Mouse (Mus musculus) left cerebral cortex, adult 9 months (tissue): ENCODE results near the gene Prr5l.

Experiments used
- DNase-seq, 2 experiments: peaks; one replicate each; pipeline ENCODE4 v3.0.0; 2022; ENCODE audit warnings: low spot score in 2 of 2

Prr5l gene

DNA sequence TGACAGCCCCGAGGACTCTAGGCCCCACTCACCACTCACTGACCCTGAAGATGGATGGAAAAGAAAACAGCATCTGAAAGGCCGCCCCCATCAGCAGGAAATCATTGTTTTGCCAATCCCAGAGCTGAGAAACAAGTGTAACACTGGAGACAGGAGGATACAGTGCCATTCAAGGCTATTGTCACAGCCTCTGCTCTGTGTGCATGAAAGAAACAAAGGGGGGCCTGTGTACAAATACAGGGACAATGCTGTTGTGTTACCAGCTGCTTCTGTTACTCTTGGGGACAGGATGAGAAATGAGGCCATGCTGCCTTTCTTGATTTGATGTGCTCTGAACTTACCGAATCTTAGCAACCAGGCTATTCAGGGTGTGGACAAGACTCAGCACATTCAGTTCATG is at the start of gene Prr5l:
Prr5l (minus strand) TSS at position 30 of the 400 bp plus-strand sequence.
- peak in 1 of 2 experiments; percentile 34 for DNase-seq

DNA sequence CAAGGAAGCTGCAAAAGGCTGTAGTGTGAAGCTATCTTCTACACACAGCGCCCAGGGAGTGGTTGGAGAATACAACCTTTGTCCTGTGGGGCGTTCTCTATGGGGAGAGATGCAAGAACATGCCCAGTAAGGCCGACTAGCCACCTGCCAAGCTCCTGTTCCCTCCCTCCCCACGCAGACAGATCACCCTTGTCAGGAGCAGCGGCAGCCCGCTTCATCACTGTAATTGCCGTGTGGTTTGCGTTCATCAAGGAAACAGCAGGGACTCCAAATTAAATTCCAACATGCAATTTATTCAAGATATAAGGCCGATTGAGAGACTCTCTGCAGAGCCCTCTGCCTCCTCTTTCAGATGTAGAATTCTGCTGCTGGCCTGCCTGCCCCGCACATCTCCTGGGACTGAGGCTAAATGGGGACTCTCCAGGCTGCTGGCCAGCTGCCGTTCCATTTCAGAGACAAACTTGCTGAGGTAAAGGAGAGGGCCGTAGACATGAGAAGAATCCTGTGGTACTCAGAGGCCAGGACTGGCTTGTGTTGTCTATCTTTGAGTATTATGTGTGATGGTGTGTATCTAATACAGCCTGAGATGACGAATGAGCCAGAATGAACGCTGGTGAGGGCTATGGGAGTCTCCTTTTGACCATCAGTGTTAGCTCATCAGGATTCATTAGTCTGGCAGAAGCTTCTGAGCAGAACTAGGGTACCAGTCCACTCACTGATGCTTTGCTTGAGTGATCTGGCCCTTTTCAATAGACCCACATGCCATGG is 49.5 kb upstream of the Prr5l start:
- no peak for DNase-seq

DNA sequence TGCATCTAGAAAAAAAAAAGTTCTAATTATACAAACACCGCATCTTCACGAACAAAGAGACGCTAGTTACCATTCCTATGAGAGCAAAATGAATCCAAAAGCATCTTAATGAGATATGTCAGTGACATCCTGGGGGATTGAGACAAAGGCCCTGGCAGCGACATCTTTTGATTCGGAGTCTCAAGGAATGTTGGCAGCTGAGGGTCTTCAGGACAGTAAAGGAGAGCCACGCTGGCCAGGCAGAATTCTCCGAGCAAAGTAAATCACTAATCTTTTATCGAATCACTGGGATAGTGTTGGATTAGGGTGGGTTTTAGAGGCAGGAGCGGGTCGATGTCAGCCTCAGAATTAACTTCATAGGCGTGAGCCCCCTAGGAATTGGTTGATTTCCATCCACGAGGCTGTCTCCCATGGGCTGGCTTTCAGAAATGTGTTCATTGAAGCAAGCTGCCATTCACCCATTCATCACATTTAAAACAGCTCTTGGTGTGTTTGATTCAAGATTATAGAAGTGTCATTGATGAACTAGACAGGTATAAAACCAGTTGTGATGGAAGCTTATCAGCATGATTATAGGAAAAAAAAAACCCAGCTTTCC is 42.9 kb upstream of the Prr5l start:
- no peak for DNase-seq

DNA sequence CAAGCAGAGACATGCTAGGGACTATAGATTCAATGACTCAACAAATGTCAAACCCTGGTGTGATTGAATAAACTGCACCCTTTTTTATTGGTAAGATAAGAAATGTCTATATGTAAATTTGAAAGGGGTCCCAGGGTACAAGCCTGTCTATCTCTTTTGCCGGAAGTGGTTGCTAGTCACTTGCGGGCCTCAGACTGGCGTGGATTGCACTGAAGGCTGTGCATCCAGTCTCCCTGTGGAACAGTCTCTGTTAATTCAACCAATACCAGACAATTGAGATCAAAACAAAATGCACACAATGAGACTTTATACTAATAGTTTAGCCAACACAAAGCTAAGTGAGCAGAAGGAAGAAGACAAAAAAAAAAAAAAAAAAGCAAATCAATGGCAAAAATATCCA is 42.4 kb upstream of the Prr5l start:
- no peak for DNase-seq

DNA sequence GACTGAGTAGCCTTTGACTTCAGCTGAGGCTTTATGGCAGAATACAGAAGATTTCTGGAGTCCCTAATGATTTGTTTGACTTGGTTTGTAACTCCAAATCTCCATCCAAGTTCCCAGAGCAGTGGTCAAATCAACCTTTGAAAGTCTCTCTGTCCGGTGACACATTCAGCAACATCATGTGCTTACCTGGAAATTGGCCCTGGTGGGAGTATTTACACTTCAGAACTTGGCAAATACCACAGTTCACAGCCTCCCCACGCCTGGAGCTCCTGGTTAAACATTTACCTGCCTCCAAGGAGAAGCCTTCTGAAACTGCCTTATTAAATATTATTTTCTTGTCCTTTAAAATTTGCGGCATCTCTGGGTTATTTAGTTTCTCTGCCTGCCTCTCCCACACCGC is 40.4 kb upstream of the Prr5l start:
- no peak for DNase-seq

DNA sequence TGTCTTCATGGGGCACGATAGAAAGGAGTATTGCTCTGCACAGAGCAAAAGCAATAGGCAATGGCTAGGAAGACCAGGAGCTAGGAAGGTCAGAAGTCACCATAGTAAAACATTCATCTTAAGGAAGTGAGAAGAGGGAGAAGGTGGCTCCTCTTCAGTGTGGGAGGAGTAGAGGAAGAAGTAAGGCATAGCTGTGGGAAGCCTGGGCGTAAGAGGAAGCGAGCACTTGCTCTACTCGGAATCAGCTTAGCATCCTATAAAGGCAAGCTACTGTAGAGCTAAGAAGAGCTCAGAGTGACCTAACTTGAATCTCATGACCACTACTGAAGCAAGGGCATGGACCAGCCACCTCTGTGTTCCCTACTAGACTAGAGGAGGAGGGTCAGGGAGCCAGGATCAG is 39.5 kb upstream of the Prr5l start:
- DNase-seq: no peak

DNA sequence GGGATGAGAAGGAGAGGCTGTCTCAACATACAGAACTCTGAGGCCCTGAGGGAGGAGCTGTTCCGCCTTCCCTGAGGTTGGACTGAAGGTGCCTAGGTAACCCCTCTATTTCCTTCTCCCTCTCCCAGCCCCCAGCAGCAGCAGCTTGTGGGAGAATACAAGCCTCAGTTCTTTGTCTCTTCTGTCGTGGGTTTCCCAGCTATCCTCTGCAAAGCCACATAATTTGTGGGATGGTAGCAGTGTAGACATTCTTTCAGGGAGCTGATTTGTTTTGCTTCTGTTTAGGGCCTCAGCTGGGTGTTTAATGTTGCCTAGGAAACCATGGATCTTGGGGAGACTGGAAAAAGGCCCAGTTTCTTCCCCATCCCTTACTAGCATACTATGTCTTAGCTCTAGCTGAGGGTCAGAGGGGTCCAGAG is 37.3 kb upstream of the Prr5l start:
- DNase-seq: no peak

DNA sequence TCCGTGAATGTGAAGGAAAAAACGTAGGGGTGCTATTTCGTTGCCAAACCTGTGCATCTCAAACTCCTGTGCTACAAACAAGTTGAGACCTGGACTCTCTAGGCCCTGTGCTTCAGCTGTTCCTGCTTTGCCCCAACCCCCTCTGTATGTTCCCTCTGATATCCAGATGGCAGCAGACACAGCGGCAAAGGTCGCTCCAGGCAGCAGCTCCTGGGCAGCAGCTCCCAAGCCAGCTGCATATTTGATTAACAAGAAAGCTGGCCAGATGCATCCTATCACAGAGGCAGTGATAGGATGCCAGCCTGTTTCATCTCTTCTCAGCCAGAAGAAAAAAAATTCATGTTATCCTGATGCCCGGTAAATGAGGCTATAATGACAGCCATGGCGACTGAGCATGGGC is 35.7 kb upstream of the Prr5l start:
- no peak for DNase-seq

DNA sequence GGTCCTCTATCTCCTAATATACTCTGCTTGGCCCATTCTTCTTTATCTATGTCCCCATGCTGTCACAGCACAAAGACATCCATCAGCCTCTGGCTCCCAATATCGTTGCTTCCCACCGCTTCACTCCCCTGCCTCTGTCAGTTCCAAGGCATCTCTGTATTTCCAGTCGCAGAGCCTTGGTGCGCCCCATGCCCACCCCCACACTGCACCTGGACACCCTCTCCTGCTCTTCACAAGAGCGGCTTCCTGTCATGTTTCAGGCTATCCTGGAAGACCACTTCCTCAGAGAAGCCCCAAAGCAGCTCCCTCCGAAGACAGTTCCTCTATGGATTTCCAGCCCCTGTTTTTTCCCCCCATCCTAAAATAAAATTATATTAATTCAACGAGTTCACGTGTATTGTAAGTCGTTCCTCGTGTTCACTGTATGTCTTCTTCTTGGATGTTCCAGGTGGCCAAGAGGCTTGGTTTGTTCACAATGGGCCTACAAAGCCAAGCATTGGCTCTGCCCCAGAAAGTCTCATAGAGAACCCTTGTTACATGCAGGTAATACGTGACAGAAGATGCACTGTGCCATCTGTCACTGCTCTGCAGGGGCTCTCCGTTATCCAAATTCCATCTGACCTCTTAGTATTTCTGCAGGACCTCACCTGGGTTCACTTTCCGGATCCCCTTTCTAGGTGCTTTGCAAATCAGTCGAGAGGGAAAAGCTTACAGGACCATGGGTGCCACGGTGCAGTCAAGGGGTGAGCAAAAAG is 26.7 kb upstream of the Prr5l start:
- DNase-seq: no peak

DNA sequence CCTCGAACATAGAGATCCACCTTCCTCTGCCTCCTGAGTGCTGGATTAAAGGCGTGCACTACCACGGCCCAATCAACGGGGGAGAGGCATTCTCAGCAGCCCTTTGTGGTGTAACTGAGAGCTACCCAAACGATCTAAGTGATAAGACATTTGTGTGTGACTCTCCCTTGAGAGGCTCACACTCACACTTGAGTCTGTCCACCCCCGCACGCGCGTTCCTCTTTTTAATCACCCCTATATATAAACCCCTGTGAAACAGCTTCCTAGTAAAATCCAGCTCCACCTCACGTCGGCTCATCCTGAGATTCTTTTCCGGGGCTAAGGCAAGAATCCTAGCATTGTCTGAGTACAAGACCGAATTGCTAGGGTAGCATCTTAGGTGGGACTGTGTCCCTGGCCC is 25.9 kb upstream of the Prr5l start:
- peak; percentile 33 to 60 for DNase-seq

DNA sequence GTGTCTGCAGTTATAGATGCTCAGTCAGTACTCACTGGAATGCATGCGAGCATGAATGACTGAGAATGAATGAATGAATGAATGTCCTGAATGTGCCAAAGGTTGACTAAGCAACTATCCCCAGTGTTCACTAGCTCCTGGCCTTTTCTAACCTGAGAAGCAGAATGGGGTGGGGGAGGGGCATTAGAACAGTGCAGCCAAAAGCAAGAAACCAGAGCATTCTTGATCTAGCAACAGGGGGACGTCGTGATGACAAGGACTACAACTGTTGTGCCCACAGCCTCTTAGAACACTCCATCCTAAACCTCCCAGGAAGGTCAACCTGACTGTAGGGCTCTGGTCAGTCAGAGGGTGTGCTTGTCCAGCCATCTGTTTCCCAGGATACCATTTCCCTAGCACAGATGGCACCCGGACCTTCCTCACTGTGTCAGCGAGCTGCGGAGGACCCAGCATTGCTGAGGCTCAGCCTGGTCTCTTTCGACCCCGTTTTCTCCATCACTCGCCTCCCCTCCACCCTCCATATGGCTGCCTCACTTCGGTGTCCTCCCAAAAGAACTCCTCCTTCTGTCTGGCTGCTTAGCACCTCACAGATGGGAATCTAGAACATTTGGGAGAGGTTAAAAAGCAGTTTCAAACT is 24.7 kb upstream of the Prr5l start:
- DNase-seq: peak in 1 of 2 experiments; percentile 43

DNA sequence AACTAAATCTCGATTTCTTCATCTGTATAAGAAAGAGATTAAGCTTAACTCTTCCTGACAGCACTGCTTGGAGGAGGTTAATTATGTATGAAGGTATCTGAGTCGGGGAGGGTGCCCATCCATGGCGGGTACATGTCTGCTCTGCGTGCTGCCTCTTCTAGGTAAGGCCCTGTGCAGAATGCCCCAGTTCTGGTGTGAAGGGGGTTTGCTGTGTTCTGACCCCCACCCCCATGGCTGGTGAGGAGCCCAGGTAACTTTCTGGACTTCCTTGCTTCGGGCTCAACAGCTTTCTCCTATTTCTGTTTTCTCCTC is 23.5 kb upstream of the Prr5l start:
- no peak for DNase-seq

DNA sequence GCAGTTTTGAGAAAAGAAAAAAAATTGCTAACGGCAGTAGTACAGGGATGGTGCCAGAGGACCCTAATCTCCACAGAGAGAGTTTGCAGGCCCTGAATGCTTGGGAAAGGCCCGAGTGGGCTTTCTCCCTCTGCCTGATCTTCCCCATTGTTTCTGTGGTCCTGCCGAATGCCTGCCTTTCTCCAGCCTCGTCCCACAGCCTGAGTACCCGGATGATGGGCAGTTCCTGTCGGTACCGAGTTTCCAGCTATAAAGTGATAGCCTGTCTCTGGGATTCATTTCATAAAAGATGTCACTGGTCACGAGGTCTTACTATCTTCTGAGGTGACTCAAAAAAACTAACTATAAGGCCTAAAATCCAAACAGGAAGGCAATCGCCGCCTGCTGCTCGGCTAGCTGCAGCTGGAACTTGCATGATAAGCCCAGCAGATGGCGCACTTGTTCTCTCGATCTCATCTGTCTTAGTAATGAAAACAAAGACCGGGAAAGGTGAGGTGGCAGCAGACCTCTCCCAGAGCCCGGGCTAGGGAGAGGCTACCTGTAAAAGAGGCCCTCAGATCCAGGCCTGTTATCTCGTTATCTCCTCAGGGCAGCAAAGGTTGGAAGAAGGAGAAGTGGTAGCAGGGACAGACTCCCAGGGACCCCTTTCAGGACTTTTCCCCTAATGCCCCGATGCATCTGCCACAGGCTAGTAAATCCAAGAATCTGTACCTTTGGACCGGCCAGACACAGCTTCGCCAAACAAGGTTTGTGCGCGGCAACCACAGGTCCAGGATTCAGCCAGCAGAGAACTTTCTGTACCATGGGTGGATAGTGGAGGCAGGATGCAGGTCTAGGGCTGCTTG is 22.9 kb upstream of the Prr5l start:
- DNase-seq: peak; percentile 50 to 90

DNA sequence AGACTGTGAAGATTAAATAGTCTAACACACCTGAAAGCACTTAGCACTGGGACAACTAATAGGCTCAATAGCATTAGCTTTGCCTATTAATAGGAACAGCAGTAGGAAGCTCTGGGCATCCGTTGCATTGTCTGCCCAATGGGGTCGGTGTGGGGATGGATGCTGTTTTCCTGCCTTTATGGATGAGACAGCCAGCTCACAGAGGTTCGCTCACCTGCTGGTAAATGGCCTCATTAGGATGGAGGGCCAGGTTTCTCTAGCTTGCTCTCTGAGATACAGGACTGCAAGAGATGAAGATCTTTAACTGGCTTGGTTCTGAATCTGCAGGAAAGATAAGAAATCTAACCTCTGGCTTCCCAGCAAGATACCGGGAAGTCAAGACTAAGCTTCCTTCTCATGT is 19.4 kb upstream of the Prr5l start:
- no peak for DNase-seq

DNA sequence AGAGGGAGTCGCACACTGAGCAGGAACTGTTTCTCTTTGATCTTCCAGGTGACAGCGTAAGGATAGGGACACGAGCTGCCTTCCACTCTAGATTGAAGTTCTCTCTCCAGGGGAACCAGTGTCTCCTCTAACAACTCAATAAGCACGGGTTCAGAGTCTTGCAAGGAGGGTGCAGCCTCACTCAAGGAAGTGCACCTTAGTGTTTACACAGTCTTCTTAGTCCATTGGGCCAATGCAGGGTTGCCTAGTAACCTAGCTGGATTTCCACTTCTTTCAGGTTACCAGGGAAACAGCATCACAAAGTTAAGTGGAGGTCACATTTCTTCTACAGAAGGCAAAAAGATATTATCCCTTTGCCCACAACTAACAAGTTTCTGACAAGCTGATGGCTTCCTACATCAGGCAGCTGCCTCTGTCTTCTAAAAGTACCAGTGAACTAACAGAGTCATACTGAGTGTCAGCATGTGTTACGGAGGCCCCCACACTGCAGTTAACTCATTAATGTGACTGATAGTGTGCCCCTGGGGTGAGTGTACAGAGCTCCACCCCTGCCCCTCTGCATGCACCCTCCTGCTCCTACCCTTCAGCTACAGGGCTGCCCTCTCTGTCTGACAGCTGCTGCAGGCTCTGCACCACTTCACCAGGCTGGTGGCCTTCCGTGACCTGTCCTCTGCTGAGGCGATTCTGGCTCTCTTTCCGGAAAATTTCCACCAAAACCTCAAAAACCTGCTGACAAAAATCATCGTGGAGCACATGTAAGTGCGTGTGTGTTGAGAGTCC is 13.8 kb upstream of the Prr5l start:
- no peak for DNase-seq

DNA sequence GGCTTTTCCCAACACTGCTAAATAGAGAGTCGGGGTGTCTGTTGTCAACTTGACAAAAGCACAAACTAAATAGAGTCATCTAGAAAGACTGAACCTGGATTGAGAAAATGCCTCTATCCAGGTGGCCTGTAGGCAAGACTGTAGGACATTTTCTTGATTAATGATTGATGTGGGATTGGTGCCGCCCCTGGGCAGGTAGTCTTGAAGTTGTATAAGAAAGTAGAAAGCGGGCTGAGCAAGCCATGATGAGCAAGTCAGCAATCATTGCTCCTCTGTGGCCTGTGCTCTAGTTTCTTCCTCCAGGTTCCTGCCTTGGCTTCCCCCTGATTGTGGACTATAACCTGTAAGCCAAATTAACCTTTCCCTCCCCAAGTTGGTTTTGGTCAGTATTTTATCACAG is 11.3 kb upstream of the Prr5l start:
- DNase-seq: no peak

DNA sequence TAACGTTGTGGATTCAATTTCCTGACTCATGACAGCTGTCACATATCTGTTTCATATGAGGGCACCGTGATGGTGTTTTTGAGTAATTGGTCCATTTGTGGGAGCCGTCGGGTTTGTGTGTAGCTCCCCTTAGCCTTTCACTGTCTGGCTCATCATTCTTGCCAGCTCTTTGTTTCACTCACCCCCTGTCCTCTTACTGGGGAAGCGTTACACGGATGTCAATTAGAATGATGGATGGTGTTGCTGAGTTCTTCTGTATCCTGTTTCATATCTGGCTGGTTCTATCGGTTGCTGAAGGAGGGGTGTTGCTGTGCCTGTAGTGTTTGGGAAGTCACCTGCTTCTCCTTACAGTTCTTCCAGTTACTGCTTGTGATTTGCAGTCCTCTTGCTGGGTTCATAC is 8.3 kb upstream of the Prr5l start:
- no peak for DNase-seq

DNA sequence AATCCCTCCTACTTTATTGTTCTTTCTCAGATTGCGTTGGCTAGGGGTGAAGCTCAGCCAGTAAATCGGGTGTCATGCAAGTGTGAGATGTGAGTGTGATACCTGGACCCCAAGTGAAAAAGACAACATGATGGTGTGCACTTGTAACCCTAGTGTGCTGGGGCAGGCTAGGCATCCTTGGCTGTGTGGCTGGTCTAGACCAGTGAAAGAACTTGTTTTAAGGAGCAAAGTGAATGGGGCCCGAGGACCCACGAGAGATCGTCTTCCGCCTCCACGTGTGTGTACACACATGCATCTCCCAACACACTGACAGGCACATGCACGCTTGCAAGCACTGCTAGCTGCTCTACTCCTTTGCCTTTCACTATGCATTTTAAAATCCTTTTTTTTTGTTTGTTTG is 6.1 kb upstream of the Prr5l start:
- DNase-seq: no peak

DNA sequence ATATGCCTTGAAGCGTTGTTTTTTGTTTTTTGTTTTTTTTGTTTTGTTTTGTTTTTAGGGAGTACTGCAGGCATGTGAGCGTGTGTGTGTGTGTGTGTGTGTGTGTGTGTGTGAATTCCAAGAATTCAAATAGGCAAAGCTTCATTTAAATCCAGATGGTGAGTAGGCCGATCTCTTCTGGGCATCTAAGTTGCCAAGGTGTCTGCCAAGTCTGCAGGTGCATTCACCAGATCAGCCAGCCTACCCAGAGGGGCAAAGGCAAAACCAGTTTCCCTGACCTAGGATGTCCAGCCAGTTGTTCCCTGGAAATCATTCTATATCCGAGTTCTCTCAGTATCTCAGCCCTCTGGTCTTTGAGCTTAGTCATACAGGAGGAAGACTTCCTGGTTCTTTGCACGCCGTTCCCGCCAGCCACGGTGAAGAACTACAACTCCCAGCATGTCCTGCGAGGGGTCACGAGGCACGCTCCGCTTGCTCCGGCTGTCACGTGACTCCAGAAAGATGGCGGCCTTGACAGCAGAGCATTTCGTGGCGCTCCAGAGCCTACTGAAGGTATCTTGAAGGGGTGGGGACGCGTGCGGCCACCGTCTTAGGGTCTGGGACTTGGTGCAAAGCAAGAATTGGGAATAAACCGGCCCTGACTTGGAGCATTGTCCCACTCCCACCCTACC is 3.1 kb upstream of the Prr5l start, which contains the start of gene Commd9:
Commd9 (plus strand) TSS at position 480 of the 671 bp plus-strand sequence.
- peak; percentile 86 to 95 for DNase-seq

DNA sequence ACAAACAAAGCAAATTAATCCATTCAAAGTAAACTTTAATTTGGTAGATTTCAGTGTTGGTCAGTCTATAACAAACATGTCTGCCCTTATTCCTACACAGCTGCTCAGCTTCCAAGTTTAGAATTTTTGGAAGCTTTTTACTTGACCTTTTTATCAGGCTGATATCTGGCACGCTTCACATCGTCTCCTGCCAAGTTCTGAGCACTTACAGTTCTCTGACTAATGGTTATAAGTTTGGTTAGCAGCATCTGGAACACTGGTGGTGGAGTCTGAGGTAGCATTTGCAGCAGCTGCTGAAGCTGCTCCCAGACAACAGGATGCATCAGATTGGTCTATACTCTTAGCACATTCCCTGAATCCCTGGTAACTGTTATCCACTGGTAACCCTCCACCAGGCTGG is 1.5 kb upstream of the Prr5l start:
- DNase-seq: no peak
